Mouse (Mus musculus): Measurements from ENCODE around the gene Grap.

The Grap gene

DNA sequence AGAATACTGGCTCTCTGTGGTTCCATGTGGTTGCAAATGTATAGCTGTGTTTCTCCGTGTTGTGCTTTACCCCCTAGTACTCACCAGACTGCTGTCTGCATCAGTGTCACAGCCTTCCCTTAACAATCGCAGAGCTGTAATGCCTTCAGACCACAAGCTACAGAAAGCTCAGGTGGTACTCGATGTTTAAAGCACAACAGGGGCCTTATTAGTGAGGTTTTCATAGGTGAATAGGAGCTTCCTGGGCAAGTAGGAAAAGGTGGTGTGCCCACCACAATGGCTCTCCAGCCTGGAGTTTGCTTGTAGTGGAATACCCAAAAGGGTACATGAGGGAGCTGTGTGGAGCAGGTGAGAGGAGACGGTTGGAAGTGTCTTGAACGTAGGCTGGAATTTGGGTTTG, 849 bp upstream of the Grap start:
- in situ Hi-C loops (cut with MboI; ENCODE audit: low pct_unique_long_range_greater_than_20kb in 1 of 2, low sequenced_read_pairs in 2 of 2, unreplicated experiment in 1 of 2), result no loop called here

- in situ Hi-C loops (cut with MboI; ENCODE audit: low pct_unique_long_range_greater_than_20kb in 1 of 2, low sequenced_read_pairs in 2 of 2, unreplicated experiment in 1 of 2), result no loop called here
These were observed 503 bp downstream of the Grap start for GRCm38 (mm10) chr11:61653568-61653967.

DNA sequence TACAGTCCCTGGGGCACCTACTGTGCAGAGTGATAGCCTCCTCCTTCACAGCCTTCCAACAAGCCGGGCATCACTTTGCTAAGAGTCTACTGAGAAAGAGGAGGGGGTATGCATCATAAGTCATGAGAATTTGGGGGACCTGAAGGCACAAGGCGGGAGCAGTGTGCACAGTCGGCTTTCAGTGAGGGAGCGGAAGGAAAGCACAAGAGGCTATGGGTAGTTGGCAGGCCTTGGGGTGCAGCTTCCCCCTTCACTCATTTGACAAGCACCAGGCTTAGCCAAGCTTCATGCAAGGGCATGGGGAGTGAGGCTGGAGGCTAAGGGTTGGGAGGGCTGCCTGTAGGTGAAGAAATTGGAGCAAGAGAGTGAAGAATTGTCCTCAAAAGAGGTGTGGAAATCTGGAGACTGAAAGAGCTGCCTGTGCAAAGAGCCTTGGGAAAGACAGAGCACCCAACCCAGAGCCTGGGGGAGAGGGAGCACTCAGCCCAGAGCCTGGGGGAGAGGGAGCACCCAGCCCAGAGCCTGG, 1.8 kb downstream of the Grap start:
- in situ Hi-C loops (cut with MboI; ENCODE audit: low pct_unique_long_range_greater_than_20kb in 1 of 2, low sequenced_read_pairs in 2 of 2, unreplicated experiment in 1 of 2), result no loop called here

- in situ Hi-C loops (cut with MboI; ENCODE audit: low pct_unique_long_range_greater_than_20kb in 1 of 2, low sequenced_read_pairs in 2 of 2, unreplicated experiment in 1 of 2), result no loop called here
These were observed 2.6 kb downstream of the Grap start for GRCm38 (mm10) chr11:61655649-61656048.

GRCm38 (mm10) chr11:61656148-61656850, 3.2 kb downstream of the Grap start:
- in situ Hi-C loops (cut with MboI; ENCODE audit: low pct_unique_long_range_greater_than_20kb in 1 of 2, low sequenced_read_pairs in 2 of 2, unreplicated experiment in 1 of 2), result no loop called here

- in situ Hi-C loops (cut with MboI; ENCODE audit: low pct_unique_long_range_greater_than_20kb in 1 of 2, low sequenced_read_pairs in 2 of 2, unreplicated experiment in 1 of 2), result no loop called here
These were observed 4.4 kb downstream of the Grap start for GRCm38 (mm10) chr11:61657432-61657831.

DNA sequence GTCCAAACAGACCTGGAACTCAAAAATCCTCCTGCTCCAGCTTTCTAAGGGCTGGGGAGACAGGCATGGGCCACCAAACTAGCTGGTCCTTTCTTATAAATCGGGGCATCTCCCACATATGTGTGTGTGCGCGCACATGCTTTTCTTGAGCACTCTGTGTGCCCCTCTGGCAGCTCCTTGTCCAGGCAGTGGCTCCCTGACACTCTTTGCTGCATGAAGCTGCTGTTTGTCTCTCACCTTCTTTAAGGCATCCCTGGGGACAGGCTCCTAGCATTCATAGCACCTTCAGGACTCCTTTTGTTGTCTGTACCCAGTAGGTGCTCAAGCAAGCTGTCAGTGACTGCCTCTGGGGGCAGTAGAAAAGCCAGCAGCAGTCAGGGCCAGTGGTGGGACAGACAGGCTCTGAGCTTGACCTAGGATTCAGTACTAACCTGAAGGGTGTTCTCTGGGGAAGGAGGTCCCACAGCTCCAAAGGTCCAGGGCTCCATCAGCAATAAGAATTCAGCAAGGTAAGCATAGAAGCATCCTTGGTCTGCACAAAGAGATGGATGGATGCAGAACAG, 5.4 kb downstream of the Grap start:
- in situ Hi-C loops (cut with MboI; ENCODE audit: low pct_unique_long_range_greater_than_20kb in 1 of 2, low sequenced_read_pairs in 2 of 2, unreplicated experiment in 1 of 2), result no loop called here

DNA sequence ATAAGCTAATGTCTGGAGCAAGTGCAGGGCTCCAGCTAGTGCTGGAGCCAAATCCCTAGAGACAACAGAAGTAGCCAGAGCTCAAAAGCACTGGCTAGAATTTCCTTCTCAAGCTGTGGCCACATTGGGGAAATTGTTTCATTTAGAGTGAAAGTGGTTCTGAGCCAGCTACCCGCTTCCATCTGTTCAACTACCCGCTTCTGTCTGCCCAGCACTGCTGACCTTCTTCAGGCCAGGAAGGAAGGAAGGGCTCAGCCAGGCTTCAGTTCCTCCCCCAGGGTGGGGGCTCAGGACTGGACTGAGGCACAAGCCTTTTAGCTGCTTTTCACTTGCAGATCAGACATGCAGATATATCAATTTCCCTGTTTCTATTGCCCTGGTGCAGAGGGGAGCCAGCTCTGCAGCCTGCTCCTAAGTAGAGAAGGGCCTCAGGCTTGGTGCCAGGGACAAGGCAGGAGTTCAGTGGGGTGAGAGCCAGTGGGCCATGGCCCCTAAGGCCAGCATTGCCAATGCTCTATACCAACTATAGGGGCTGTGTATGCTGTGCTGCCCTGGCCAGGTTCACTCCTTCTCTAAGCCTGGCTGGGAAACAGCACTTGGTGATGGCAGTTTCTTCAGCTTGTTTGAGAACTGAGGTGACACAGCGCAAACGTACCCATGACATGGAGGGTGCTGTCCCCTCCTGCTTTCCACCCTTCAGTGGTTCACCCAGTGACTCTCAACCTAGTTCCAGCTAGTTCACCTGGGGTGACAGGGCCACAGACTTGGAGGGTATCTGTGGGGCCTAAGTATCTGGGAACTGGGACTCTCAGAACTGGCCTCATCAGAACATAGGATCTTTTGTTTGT, 6.2 kb downstream of the Grap start:
- in situ Hi-C loops (cut with MboI; ENCODE audit: low pct_unique_long_range_greater_than_20kb in 1 of 2, low sequenced_read_pairs in 2 of 2, unreplicated experiment in 1 of 2), result no loop called here

- in situ Hi-C loops (cut with MboI; ENCODE audit: low pct_unique_long_range_greater_than_20kb in 1 of 2, low sequenced_read_pairs in 2 of 2, unreplicated experiment in 1 of 2), result no loop called here
These were observed 6.9 kb downstream of the Grap start for GRCm38 (mm10) chr11:61660001-61660400.

DNA sequence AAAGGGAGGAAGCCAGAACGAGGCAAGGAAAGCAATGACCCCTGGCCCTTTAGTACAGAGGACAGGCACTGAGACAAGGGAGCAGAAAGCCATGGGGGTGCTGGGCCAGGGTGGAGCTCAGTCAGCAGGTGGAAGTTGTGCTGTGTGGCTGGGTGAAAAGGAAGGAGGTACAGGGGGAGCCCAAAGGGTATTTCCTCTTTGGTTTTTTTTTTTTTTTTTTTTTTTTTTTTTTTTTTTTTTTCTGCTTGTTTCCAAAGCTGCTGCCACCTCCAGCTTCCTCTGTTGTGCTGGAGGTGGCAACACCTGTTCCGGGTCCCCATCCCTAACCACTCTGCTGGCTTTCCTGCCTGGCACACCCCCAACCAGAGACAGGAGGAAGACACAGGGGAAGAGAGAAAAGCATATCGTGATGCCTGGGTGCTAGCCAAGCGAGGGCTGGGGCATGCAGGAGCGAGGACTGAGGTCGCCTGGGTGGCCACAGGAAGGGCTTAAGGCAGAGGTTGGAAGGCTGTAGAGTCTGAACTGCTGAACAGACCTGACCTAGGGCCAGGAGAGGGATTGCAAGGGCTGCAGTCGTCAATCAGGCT, 7.8 kb downstream of the Grap start:
- in situ Hi-C loops (cut with MboI; ENCODE audit: low pct_unique_long_range_greater_than_20kb in 1 of 2, low sequenced_read_pairs in 2 of 2, unreplicated experiment in 1 of 2), result no loop called here

- in situ Hi-C loops (cut with MboI; ENCODE audit: low pct_unique_long_range_greater_than_20kb in 1 of 2, low sequenced_read_pairs in 2 of 2, unreplicated experiment in 1 of 2), result no loop called here
These were observed 9.1 kb downstream of the Grap start for GRCm38 (mm10) chr11:61662189-61662588.

DNA sequence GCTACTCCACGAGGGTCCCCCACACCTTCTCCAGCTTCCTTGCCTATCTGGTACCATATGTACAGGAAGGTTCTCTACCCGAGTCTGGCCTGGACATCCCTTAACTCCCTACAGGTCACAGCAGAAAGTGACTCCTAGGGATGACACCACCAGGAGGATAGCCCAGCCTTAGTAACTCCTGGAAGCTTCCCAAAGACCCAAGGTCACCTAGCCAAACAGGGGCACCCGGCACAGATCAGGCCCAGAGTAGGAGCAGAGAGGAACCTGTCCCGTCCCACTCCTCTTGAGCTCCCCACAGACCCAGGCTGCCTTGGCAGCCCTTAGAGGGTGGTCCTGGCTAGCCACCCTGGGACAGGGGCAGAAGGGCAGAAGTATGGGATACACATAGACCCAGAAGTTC, 12.3 kb downstream of the Grap start:
- in situ Hi-C loops (cut with MboI; ENCODE audit: low pct_unique_long_range_greater_than_20kb in 1 of 2, low sequenced_read_pairs in 2 of 2, unreplicated experiment in 1 of 2), result loop anchor here in 1 of 2 experiments (5.0 kb wide), 1 partner anchor 52 kb away; no protein-coding TSS in a partner anchor

- in situ Hi-C loops (cut with MboI; ENCODE audit: low pct_unique_long_range_greater_than_20kb in 1 of 2, low sequenced_read_pairs in 2 of 2, unreplicated experiment in 1 of 2), result loop anchor here in 1 of 2 experiments (5.0 kb wide), 1 partner anchor 51 kb away; no protein-coding TSS in a partner anchor
These were observed 13.1 kb downstream of the Grap start for GRCm38 (mm10) chr11:61665991-61666799.

GRCm38 (mm10) chr11:61667248-61667647, 14.2 kb downstream of the Grap start:
- in situ Hi-C loops (cut with MboI; ENCODE audit: low pct_unique_long_range_greater_than_20kb in 1 of 2, low sequenced_read_pairs in 2 of 2, unreplicated experiment in 1 of 2), result loop anchor here in 1 of 2 experiments (5.0 kb wide), 1 partner anchor 50 kb away; no protein-coding TSS in a partner anchor

DNA sequence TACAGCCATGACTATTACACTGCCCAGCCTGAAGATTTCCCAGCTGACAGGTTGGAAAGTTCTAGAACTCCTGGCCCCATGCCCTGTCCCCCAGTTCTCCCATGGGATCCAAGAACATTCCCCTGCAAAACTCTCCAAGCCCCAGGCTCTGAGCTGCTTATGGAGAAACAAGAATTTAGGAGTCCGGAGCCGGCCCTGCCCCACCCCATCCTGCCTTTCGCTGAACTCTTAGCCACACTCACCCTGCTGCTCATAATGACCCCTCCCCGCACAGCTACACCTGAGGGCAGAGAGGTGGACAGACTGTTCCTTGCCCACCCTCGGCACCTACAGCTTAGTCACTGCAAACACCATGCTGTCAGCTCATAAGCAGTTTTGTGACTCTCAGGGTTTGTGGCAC, 14.7 kb downstream of the Grap start:
- in situ Hi-C loops (cut with MboI; ENCODE audit: low pct_unique_long_range_greater_than_20kb in 1 of 2, low sequenced_read_pairs in 2 of 2, unreplicated experiment in 1 of 2), result loop anchor here in 1 of 2 experiments (5.0 kb wide), 1 partner anchor 50 kb away; no protein-coding TSS in a partner anchor

- in situ Hi-C loops (cut with MboI; ENCODE audit: low pct_unique_long_range_greater_than_20kb in 1 of 2, low sequenced_read_pairs in 2 of 2, unreplicated experiment in 1 of 2), result loop anchor here in 1 of 2 experiments (5.0 kb wide), 1 partner anchor 48 kb away; no protein-coding TSS in a partner anchor
These were observed 16.7 kb downstream of the Grap start for GRCm38 (mm10) chr11:61669492-61670490.
